Mouse (Mus musculus) cerebellum, adult 2 months (tissue): ENCODE results near the gene Bahcc1.

Experiments used
- CTCF ChIP-seq: fragments of 200-500 bp; IDR thresholded peaks from 2 replicates; pipeline ENCODE4 v1.5.1; 2011; ENCODE audit warnings: low read depth, mild to moderate bottlenecking, control low read depth, low read length, moderate library complexity, borderline replicate concordance; ENCODE audit not compliant: insufficient read depth
- POLR2A ChIP-seq: fragments of 200-500 bp; IDR thresholded peaks from 2 replicates; pipeline ENCODE4 v1.6.1; 2011; ENCODE audit warnings: low read length, control low read depth, borderline replicate concordance; ENCODE audit not compliant: insufficient read depth

- TF ChIP-seq POLR2A (no peak), CTCF (no peak)
Observed at GRCm38 (mm10) chr11:120243531-120243820, 10.7 kb downstream of the Bahcc1 start.
